Mouse (Mus musculus): ENCODE results near the gene Gm26566.

- no peak for TF ChIP-seq USF1 (IDR thresholded peaks at IDR 0.05; ENCODE audit: low read depth)
- TF ChIP-seq POLR2A (IDR thresholded peaks at IDR 0.05; ENCODE audit: insufficient read length, low read depth) = no peak
- no peak for TF ChIP-seq REST (IDR thresholded peaks at IDR 0.05; ENCODE audit: insufficient read depth, insufficient read length)
- TF ChIP-seq MYOD1 (IDR thresholded peaks at IDR 0.05; ENCODE audit: control insufficient read depth in 1 of 3, insufficient read length in 2 of 3, low read depth in 2 of 3) = no peak
- no peak for TF ChIP-seq MAX (IDR thresholded peaks at IDR 0.05; ENCODE audit: low read depth)
- TF ChIP-seq MYOG (IDR thresholded peaks at IDR 0.05; ENCODE audit: control insufficient read depth in 1 of 3, insufficient read depth in 1 of 3, insufficient read length in 2 of 3, low read depth in 2 of 3) = no peak
- TF ChIP-seq TCF3 (IDR thresholded peaks at IDR 0.05; ENCODE audit: insufficient read length, low read depth) = no peak
- TF ChIP-seq E2F4 (IDR thresholded peaks at IDR 0.05; ENCODE audit: insufficient read depth) = no peak
- TF ChIP-seq SRF (IDR thresholded peaks at IDR 0.05; ENCODE audit: control insufficient read depth, insufficient read length, low read depth) = no peak
- TF ChIP-seq POLR2AphosphoS2 (IDR thresholded peaks at IDR 0.05; ENCODE audit: insufficient read length, low read depth) = no peak
- no peak for TF ChIP-seq CEBPB (IDR thresholded peaks at IDR 0.05; ENCODE audit: insufficient read depth, poor library complexity, severe bottlenecking)
- TF ChIP-seq TCF12 (IDR thresholded peaks at IDR 0.05; ENCODE audit: insufficient read depth, poor library complexity, severe bottlenecking) = no peak
These were observed 17.4 kb downstream of the Gm26566 start for GRCm38 (mm10) chr4:88739036-88739435.

Data from myocyte (in vitro differentiated cells).